Mouse (Mus musculus): Measurements from ENCODE around the gene Serpina1f. TPM values are rescaled to one million over a fixed set of nuclear protein-coding genes. Genes with fewer than 3 reads are reported as not detected.
"Not testable (repeated sequence)": the region's sequence is repeated elsewhere in the genome, so short reads cannot be mapped to it uniquely, and the experiment has no call there.

Gene Serpina1f
- total RNA-seq (2021) = not detected
- long read RNA-seq, experiment 1 = 0 reads
- long read RNA-seq, experiment 2 = 0 reads

DNA sequence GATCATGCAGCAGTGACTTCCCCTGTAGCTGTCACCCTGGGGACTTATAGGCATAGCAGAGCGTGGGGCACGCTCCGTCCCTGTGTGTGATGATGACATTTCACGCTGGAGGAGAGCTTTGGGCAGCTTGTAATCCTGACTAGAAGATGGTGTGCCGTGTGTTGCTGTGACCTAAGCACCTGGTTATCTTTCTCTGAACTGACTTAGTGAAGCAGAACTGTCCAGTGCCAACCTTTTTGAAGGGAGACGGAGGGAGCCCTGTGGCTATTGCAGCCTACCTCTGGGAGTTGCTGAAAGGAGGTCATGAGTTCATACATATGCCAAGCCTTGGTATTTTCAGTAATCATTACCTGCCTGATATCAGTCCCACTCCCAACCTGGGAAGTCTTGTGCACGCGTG is at the start of gene Serpina1f:
Gene Serpina1f (minus strand): TSS at position 101 of the 400 bp plus-strand sequence.
- no peak for DNase-seq

GRCm38 (mm10) chr12:103737791-103738580 is 42.7 kb upstream of the Serpina1f start:
- not testable (repeated sequence) for DNase-seq

DNA sequence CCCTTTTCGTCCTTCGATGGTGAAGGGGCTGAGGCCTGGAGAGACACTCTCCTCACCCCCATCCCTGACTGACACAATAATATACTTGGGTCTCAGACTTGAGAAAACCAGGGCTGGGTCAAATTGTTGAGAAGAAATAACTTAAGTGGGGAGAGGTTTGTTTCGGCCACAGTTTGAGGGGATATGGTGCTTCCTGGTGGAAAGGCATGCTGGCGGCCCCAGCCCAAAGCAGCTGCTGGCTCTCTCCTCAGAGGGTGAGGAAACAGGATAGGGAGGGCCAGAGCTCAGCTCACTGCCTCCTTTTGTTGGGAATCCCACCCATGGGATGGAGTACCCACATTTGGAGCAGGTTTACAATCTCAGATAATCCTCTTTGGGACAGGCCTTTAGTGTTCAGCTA is 40.2 kb upstream of the Serpina1f start:
- not testable (repeated sequence) for DNase-seq

DNA sequence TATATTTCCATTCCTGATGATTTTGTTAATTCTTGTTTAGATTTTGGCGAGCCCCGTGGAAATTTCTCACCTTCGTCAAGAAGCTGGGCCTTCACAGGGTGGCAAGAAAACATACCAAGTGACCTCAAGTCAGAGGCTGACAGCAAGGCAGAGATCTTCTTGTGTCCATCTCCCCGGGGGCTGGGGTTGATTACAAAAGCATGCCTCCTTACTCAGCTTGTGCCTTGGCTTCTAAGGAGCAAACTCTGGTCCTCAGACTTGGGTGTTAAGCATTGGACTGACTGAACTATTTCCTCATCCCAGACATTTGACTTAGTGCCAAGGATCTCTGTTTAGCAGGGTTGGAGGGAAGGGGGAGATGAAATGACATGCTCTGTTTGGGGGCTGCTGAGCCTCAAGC is 39.8 kb upstream of the Serpina1f start:
- DNase-seq = not testable (repeated sequence)

DNA sequence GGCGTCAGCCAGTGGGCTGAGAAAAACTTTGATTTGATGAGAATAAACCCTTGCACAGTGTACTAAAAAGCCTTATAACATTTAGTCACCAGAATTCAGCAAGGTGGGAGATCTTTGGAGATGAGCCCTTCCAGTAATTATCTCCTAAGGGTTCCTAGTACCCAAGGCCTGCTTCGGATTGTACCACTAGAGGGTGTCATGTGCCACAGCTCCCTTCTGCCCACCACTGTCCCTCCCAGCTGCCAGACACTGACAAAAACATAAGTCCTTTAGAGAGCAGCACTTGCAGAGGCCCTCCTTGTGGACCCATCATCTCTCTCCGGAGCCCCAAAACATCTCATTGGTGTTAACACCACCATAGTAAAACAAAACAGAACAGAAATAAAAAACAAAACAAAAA is 16.2 kb upstream of the Serpina1f start:
- DNase-seq = no peak

DNA sequence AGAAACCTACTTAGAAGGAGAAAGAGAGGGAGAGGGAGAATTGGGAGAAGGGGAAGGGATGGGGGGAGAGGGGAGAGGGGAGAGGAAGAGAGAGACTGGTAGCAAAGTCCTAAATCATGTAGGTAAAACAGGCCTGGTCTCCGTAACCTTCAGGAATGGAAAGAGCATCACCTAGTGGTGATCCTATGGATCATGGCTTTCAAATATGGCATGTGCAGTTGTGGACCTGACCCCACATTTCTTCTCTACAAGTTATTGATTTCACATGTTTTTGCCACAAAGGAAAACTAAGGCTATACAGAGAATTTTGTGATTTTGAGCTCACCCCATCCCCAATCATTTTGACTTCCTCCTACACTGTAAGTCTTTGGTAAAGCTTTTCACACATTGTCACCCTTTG is 15.1 kb upstream of the Serpina1f start:
- no peak for DNase-seq

- no peak for DNase-seq
Measured at GRCm38 (mm10) chr12:103706113-103706512, 10.8 kb upstream of the Serpina1f start.

GRCm38 (mm10) chr12:103705547-103705946 is 10.2 kb upstream of the Serpina1f start:
- DNase-seq = no peak

DNA sequence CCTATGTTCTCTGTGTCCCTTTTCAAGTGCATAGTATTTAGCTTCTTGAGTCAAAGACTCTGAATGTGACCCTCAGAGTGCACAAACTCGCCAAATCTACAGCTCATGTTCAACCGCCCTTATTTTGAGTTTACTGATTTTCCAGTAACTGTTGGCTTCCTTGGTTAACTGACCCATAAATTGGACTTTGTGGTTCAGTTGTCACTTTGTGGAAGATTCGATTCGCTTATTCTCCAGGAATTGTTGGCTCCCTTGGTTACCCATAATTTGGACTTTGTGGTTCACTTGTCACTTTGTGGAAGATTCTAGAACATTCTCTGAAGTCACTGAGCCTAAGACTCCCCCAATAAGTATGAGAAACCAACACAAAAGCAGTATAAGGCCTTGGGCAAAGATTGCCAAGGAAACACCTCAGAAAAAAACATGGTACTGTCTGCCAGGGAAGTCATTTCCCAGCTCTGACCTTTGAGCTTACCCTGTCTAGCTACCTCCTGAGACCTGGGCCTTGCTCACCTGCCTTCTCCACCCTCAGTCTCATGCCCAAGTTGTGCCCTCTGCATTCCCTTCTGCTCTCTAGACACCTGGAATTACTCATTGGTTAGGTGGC is 4.9 kb upstream of the Serpina1f start:
- no peak for DNase-seq

- DNase-seq = no peak
Measured at GRCm38 (mm10) chr12:103688221-103688814, 7.0 kb downstream of the Serpina1f start.

GRCm38 (mm10) chr12:103687021-103687420 is 8.3 kb downstream of the Serpina1f start:
- no peak for DNase-seq

GRCm38 (mm10) chr12:103686050-103686449 is 9.3 kb downstream of the Serpina1f start:
- DNase-seq = no peak

- no peak for DNase-seq
Measured at GRCm38 (mm10) chr12:103685386-103685785, 9.9 kb downstream of the Serpina1f start.

GRCm38 (mm10) chr12:103683775-103684174 is 11.6 kb downstream of the Serpina1f start:
- no peak for DNase-seq

GRCm38 (mm10) chr12:103681739-103682138 is 13.6 kb downstream of the Serpina1f start:
- DNase-seq = no peak

DNA sequence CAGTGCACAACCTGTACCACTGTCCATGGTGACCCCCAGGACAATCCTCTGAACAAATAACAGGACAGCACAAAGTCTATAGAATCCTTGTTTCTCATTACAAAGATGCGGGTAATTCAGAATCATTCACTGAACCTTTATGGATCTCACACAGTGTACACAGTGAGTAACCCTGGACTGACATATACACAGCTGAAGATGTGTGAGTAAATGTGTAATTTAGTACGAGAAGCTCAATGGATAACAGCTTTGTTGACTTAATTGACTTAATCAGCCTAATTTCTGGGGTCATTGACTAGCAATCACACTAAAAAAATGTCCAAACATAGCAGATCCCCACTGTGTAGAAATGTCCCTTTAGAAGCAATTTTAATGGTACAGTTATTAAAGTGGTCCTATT is 14.2 kb downstream of the Serpina1f start:
- no peak for DNase-seq

DNA sequence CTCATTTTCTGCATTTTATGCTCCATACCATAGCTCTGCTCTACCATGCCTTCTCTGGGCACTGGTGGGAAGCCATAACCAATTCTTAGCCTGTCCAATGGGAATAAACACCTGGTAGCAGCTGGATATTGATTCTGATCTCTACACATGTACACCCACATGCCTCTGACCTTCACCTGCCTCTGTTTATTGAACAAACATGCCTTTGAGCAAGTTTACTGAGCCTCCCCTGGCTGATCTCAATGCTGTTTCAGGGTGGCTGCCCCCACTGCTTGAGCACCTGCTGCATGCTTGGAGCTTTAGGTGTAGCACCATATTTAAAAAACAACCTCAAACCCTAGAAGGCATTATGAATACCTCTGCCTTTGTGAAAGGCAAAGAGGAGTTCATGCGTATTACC is 15.5 kb downstream of the Serpina1f start:
- not testable (repeated sequence) for DNase-seq

- no peak for DNase-seq
Measured at GRCm38 (mm10) chr12:103676039-103676438, 19.3 kb downstream of the Serpina1f start, which contains the start of gene Serpina16. Gene Serpina16 (minus strand): TSS chr12:103676139.

DNA sequence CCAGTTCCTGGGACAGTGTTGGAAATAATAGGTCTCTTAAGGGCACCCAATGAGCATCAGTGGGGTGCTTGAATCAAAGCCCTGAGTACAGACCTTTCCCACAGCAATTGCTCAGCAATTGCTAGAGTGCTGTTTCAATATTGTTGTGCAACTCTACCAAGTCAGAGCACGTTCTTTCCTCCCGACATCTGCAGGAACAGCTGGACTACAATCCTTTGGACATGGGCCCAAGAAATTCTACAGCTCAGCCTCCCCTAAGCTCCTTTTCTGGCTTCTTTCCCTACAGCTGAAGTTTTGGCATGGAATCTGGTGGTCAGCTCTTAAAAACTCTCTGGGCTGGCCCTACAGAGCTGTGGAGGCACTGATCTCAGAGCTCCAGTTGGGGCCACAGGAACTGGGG is 22.1 kb downstream of the Serpina1f start:
- DNase-seq = no peak

- DNase-seq = no peak
Measured at GRCm38 (mm10) chr12:103671483-103671882, 23.8 kb downstream of the Serpina1f start.

DNA sequence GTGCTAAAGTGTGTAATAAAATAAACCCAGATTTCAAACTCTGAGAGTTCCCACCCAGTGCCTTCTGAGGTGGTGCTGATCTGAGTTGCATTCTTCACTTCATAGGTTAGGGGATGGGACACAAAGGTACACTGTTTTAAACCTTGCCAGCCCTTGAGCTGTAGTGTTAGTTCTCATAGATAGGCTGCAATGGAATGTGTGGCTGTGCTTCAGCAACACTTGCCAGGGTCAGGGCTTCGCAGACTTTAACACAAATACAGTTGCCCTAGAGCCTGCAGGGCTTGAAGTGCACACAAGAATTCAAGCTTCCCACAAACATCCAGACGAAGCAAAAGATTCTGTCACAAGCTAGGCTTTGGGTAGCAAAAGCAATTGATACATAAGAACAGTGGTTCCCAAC is 24.4 kb downstream of the Serpina1f start:
- DNase-seq = no peak

GRCm38 (mm10) chr12:103670344-103670743 is 25.0 kb downstream of the Serpina1f start:
- peak; percentile 19 for DNase-seq

- DNase-seq = no peak
Measured at GRCm38 (mm10) chr12:103665286-103665685, 30.0 kb downstream of the Serpina1f start.

All from gastrocnemius, postnatal 10 days (tissue).